Mouse (Mus musculus): ENCODE measurements around the gene Gal3st2. TPM values are rescaled to one million over a fixed set of nuclear protein-coding genes. Genes with fewer than 3 reads are reported as not detected.
A peak's percentile ranks its signal among the peaks of the same experiment; 100 is the strongest.
"Not testable (repeated sequence)": the region's sequence is repeated elsewhere in the genome, so short reads cannot be mapped to it uniquely, and the experiment has no call there.

Gal3st2 gene
- total RNA-seq (2017), result not detected in 2 replicates

- ATAC-seq (replicated peaks in 1 of 2; ENCODE audit: insufficient read depth in 1 of 2, low FRiP score in 2 of 2, low TSS enrichment in 1 of 2, low read depth in 1 of 2, poor library complexity in 2 of 2, severe bottlenecking in 2 of 2), result peak in 1 of 2 experiments; percentile 17; a peak in 1 of 4 replicates
These were observed at the start of gene Gal3st2 for GRCm38 (mm10) chr1:93861048-93861447. TSS of gene Gal3st2 (plus strand) at chr1:93861306.

DNA sequence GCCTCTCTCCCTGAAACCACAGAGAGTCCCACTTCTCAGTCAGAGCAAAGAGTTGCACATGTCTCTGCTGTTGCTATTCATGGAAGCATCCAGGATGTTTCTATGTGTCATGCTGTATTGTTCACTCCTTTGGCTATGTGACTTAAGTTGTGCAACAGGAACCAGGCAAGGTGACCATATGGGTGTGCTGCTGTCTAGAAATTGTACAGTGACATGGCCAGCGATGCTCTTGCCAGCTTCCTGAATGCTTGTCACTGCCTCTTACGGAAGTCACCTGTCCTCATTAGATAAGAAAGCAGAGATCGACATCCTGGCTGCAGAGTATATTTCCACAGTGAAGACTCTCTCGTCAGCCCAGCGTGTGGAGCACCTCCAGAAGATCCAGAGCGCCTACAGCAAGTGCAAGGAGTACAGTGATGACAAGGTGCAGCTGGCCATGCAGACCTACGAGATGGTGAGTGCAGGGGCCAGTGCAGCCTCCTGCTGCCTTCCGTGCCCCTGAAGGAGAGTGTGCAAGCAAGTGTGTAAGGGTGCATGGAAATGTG, 49.5 kb upstream of the Gal3st2 start:
- no peak for ATAC-seq (replicated peaks in 1 of 2; ENCODE audit: insufficient read depth in 1 of 2, low FRiP score in 2 of 2, low TSS enrichment in 1 of 2, low read depth in 1 of 2, poor library complexity in 2 of 2, severe bottlenecking in 2 of 2)

- peak in 1 of 2 experiments; percentile 28; a peak in 1 of 4 replicates for ATAC-seq (replicated peaks in 1 of 2; ENCODE audit: insufficient read depth in 1 of 2, low FRiP score in 2 of 2, low TSS enrichment in 1 of 2, low read depth in 1 of 2, poor library complexity in 2 of 2, severe bottlenecking in 2 of 2)
These were observed 43.1 kb upstream of the Gal3st2 start for GRCm38 (mm10) chr1:93817823-93818532.

DNA sequence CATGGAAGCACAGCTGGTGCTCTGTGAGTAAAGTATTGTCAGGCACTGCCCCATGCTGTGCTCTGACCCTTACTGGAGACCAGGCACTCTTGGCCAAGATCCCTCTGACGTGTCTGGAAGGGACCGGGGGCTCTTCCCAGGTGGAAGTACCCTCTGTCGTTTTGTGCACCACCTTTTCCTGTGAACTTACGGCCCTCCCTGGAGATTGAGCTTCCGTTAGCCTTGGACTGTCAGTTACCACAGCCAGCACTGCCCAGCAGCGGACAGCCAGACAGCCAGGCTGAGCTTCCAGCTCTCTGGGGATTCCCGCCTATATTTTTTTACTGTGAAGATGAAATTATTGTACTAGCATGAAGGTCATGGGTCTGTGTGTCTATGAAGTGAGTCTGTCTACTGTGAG, 42.4 kb upstream of the Gal3st2 start:
- no peak for ATAC-seq (replicated peaks in 1 of 2; ENCODE audit: insufficient read depth in 1 of 2, low FRiP score in 2 of 2, low TSS enrichment in 1 of 2, low read depth in 1 of 2, poor library complexity in 2 of 2, severe bottlenecking in 2 of 2)

- ATAC-seq (replicated peaks in 1 of 2; ENCODE audit: insufficient read depth in 1 of 2, low FRiP score in 2 of 2, low TSS enrichment in 1 of 2, low read depth in 1 of 2, poor library complexity in 2 of 2, severe bottlenecking in 2 of 2), result no peak
These were observed 37.2 kb upstream of the Gal3st2 start for GRCm38 (mm10) chr1:93823796-93824495.

GRCm38 (mm10) chr1:93824609-93825008, 36.5 kb upstream of the Gal3st2 start, which contains the start of gene D2hgdh:
TSS of gene D2hgdh (plus strand) at chr1:93824909.
- ATAC-seq (replicated peaks in 1 of 2; ENCODE audit: insufficient read depth in 1 of 2, low FRiP score in 2 of 2, low TSS enrichment in 1 of 2, low read depth in 1 of 2, poor library complexity in 2 of 2, severe bottlenecking in 2 of 2), result peak; percentile 0; a peak in 1 of 4 replicates

- ATAC-seq (replicated peaks in 1 of 2; ENCODE audit: insufficient read depth in 1 of 2, low FRiP score in 2 of 2, low TSS enrichment in 1 of 2, low read depth in 1 of 2, poor library complexity in 2 of 2, severe bottlenecking in 2 of 2), result peak; percentile 91 to 92
These were observed 35.9 kb upstream of the Gal3st2 start for GRCm38 (mm10) chr1:93825105-93825674.

- ATAC-seq (replicated peaks in 1 of 2; ENCODE audit: insufficient read depth in 1 of 2, low FRiP score in 2 of 2, low TSS enrichment in 1 of 2, low read depth in 1 of 2, poor library complexity in 2 of 2, severe bottlenecking in 2 of 2), result peak in 1 of 2 experiments; percentile 5; a peak in 1 of 4 replicates
These were observed 35.2 kb upstream of the Gal3st2 start for GRCm38 (mm10) chr1:93825771-93826539.

GRCm38 (mm10) chr1:93826540-93826835, 34.6 kb upstream of the Gal3st2 start:
- ATAC-seq (replicated peaks in 1 of 2; ENCODE audit: insufficient read depth in 1 of 2, low FRiP score in 2 of 2, low TSS enrichment in 1 of 2, low read depth in 1 of 2, poor library complexity in 2 of 2, severe bottlenecking in 2 of 2), result no peak

GRCm38 (mm10) chr1:93832754-93833360, 28.2 kb upstream of the Gal3st2 start:
- peak; percentile 81 to 90 for ATAC-seq (replicated peaks in 1 of 2; ENCODE audit: insufficient read depth in 1 of 2, low FRiP score in 2 of 2, low TSS enrichment in 1 of 2, low read depth in 1 of 2, poor library complexity in 2 of 2, severe bottlenecking in 2 of 2)

GRCm38 (mm10) chr1:93834671-93835150, 26.4 kb upstream of the Gal3st2 start:
- ATAC-seq (replicated peaks in 1 of 2; ENCODE audit: insufficient read depth in 1 of 2, low FRiP score in 2 of 2, low TSS enrichment in 1 of 2, low read depth in 1 of 2, poor library complexity in 2 of 2, severe bottlenecking in 2 of 2), result no peak

DNA sequence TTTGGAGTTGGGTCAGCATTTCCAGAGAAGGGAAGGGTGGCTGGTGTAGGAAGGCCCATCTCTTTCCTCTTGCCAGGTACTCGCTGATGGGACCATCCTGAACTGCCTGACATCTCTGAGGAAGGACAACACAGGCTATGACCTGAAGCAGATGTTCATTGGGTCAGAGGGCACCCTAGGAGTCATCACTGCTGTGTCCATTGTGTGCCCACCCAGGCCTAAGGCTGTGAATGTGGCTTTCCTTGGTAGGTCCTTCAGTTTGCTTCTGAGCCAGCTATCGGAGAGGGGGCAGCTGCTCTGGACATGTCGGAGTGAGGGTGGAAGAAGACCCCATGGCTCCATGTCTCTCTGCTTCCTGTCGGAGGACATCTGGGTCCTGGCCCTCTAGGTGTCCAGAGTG, 25.9 kb upstream of the Gal3st2 start:
- no peak for ATAC-seq (replicated peaks in 1 of 2; ENCODE audit: insufficient read depth in 1 of 2, low FRiP score in 2 of 2, low TSS enrichment in 1 of 2, low read depth in 1 of 2, poor library complexity in 2 of 2, severe bottlenecking in 2 of 2)

- no peak for ATAC-seq (replicated peaks in 1 of 2; ENCODE audit: insufficient read depth in 1 of 2, low FRiP score in 2 of 2, low TSS enrichment in 1 of 2, low read depth in 1 of 2, poor library complexity in 2 of 2, severe bottlenecking in 2 of 2)
These were observed 25.1 kb upstream of the Gal3st2 start for GRCm38 (mm10) chr1:93835876-93836531.

GRCm38 (mm10) chr1:93836532-93836913, 24.6 kb upstream of the Gal3st2 start:
- no peak for ATAC-seq (replicated peaks in 1 of 2; ENCODE audit: insufficient read depth in 1 of 2, low FRiP score in 2 of 2, low TSS enrichment in 1 of 2, low read depth in 1 of 2, poor library complexity in 2 of 2, severe bottlenecking in 2 of 2)

DNA sequence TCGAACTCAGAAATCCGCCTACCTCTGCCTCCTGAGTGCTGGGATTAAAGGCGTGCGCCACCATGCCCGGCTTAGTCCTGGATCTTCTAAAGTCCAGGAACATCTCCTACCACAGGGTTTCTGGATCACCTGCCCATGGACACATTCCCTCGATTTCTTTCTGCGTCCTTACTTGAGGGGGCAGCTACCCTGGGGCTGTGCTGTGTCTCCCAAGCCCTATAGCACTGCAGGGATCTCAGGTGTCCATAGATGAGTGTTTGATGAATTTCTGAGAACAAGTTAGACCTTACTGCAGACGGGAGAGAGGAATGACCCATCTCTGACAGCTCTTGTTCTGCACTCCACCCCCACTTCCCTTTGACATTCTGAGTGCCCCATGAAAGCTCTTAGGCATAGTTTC, 23.8 kb upstream of the Gal3st2 start:
- no peak for ATAC-seq (replicated peaks in 1 of 2; ENCODE audit: insufficient read depth in 1 of 2, low FRiP score in 2 of 2, low TSS enrichment in 1 of 2, low read depth in 1 of 2, poor library complexity in 2 of 2, severe bottlenecking in 2 of 2)

DNA sequence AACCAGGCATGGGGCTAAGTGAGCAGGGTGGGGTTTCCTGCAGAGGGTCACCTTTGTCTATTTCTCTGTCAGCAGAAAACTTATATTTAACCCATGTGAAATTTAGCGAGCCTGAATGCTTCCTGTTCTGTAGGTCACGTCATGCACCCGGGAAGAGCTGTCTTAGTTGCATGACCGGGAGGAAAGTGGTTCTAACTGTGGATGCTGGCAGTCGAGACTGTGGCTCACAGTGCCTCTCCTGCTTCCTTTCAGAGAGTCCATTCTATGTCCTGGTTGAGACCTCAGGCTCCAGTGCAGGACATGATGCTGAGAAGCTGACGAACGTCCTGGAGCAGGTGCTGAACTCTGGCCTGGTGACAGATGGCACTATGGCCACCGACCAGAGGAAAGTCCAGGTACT, 22.5 kb upstream of the Gal3st2 start:
- not testable (repeated sequence) for ATAC-seq (replicated peaks in 1 of 2; ENCODE audit: insufficient read depth in 1 of 2, low FRiP score in 2 of 2, low TSS enrichment in 1 of 2, low read depth in 1 of 2, poor library complexity in 2 of 2, severe bottlenecking in 2 of 2)

Data from hematopoietic stem cell, adult 5-6 weeks (primary cell).